Mouse (Mus musculus): Measurements from ENCODE around the gene Gm10273. TPM values are rescaled to one million over a fixed set of nuclear protein-coding genes. Genes with fewer than 3 reads are reported as not detected.

The Gm10273 gene
- polyA plus RNA-seq, 1 experiment, result not detected

DNA sequence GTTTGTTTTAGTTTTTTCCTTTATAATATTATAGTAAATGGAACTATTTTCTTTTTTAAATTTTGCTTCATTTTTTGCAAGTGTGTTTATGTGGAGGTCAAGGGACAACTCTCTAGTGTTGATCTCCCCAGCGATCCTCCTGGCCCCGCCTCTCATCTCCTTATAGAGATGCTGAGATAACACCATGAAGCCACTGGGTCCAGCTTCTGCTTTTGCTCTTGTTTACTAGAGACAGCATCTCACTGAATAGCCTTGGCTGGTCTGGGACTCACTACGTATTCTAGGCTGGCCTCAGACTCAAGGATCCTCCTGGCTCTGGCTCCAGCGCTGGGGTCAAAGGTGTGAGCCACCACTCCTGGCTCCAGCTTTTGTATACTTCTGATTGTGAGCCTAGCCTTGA lies 24.1 kb downstream of the Gm10273 start:
- WGBS, result 93% methylated on average over 4 of the region's 4 CpGs
- TF ChIP-seq CTCF (IDR thresholded peaks at IDR 0.05; ENCODE audit: insufficient read depth, low read depth, low read length), result no peak
- TF ChIP-seq POLR2A (IDR thresholded peaks at IDR 0.05; ENCODE audit: insufficient read depth, low read depth, low read length), result no peak
- Histone ChIP-seq H3K4me3 (ENCODE audit: insufficient read depth, low read depth, low read length) (no peak overlapping the region), H3K27ac (ENCODE audit: insufficient read depth, low read depth, low read length) (no peak overlapping the region), H3K4me1 (ENCODE audit: control insufficient read depth, insufficient read depth, low read length) (no peaks in the 10 kb centered on the region)

DNA sequence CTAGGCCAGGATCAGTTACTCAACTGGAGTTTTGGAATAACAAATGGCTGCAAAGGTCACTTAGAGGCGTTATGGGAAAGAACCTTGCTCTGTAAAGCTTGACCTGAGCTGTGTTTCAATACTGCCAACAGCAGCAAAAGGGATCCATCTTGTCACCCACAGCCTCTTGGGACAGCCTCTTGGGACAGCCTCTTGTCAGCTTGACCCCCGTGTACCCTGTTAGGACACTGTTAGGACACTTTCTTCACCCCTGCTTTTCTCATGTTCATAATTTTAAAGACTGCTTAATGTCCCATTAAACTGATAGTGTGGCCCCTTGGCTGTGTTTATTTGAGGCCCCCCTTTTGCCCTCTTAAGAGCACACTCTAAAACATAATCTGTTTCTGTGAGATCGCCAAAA lies 29.0 kb downstream of the Gm10273 start:
- peaks cover 2% of the 10 kb centered on the region for H3K4me1 ChIP-seq (ENCODE audit: control insufficient read depth, insufficient read depth, low read length)
- H3K4me3 ChIP-seq (ENCODE audit: insufficient read depth, low read depth, low read length), result no peak overlapping the region
- TF ChIP-seq CTCF (IDR thresholded peaks at IDR 0.05; ENCODE audit: insufficient read depth, low read depth, low read length) (no peak), POLR2A (IDR thresholded peaks at IDR 0.05; ENCODE audit: insufficient read depth, low read depth, low read length) (no peak)
- WGBS, result 89% methylated on average over 3 of the region's 3 CpGs
- no peak overlapping the region for H3K27ac ChIP-seq (ENCODE audit: insufficient read depth, low read depth, low read length)

DNA sequence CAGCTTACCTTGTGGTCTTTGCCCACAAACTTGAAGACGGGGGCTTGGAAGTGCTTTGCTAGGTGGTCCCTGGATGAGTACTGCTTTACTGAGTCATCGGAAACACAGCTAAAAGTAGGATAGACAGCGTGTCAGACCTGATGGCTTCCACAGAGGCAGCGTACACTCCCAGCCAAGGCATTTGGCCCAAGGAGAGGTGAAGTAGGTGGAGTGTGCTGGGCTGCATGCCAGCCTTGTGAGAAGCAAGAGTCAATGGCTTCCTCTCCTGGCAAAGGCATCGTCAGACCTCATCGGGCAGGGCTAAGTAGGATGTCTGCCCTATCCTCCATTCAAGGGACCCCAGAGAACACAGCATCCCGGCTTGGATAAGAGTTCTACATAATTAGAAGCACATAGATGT lies 29.9 kb downstream of the Gm10273 start:
- TF ChIP-seq CTCF (IDR thresholded peaks at IDR 0.05; ENCODE audit: insufficient read depth, low read depth, low read length) (no peak), POLR2A (IDR thresholded peaks at IDR 0.05; ENCODE audit: insufficient read depth, low read depth, low read length) (no peak)
- Histone ChIP-seq H3K4me3 (ENCODE audit: insufficient read depth, low read depth, low read length) (no peak overlapping the region), H3K27ac (ENCODE audit: insufficient read depth, low read depth, low read length) (no peak overlapping the region), H3K4me1 (ENCODE audit: control insufficient read depth, insufficient read depth, low read length) (peaks cover 5% of the 10 kb centered on the region)
- 61% methylated on average over 7 of the region's 7 CpGs for WGBS

DNA sequence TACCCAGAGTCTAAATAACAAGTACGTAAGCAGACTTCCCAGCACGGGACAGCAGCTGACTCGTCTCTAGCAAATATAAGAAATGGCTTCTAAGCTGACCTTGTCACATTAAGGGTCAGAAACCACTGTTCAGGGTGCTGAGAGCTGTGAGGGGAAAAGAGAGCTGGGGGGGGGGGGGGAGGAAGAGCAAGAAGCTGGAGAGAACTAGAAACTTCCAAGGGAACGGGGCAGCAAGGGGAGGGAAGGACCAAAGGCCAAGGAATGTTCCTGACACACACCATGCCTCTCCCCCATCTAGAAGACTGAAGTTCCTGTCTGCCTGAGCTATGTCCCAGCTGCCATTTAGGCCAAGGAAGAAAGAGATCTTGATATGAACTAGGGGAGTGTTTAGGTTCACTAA lies 30.9 kb downstream of the Gm10273 start:
- Histone ChIP-seq H3K27ac (ENCODE audit: insufficient read depth, low read depth, low read length) (no peak overlapping the region), H3K4me3 (ENCODE audit: insufficient read depth, low read depth, low read length) (no peak overlapping the region), H3K4me1 (ENCODE audit: control insufficient read depth, insufficient read depth, low read length) (peaks cover 8% of the 10 kb centered on the region)
- TF ChIP-seq POLR2A (IDR thresholded peaks at IDR 0.05; ENCODE audit: insufficient read depth, low read depth, low read length) (no peak), CTCF (IDR thresholded peaks at IDR 0.05; ENCODE audit: insufficient read depth, low read depth, low read length) (no peak)
- 96% methylated on average over 4 of the region's 4 CpGs for WGBS

DNA sequence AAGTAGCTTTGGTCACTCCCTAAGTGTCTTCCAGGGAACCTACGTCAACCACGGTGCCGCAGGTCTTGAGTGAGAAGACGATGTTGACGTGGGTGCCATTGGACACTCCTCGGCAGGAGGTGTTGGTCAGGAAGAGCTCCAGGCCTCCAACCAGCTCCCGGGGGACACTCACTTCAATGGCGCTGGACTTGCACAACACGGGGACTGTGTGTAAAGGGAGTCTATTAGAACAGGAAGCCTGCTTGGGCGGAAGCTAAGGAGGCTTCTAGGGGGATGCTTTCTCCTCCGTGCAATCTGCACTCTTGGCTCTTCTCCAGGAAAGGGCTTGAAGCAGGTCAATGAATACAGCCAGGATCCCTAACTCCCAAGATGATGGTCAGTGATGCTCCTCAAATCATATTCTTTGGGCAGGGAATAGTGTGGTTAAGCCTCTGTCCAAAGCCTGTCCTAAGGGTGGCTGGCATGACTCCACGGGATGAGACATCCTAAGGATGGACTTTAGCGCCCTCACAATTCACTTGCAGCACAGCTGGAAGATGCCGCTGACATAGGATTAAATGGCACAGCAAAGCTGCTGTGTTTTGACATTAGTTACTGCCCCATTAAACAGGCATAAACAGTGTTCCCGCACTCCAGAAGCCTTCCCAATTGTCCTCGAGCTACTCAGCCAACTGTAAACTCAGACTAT lies 34.2 kb downstream of the Gm10273 start:
- WGBS, result 73% methylated on average over 16 of the region's 16 CpGs
- Histone ChIP-seq H3K4me3 (ENCODE audit: insufficient read depth, low read depth, low read length) (no peak overlapping the region), H3K4me1 (ENCODE audit: control insufficient read depth, insufficient read depth, low read length) (peaks cover 8% of the 10 kb centered on the region), H3K27ac (ENCODE audit: insufficient read depth, low read depth, low read length) (no peak overlapping the region)
- TF ChIP-seq POLR2A (IDR thresholded peaks at IDR 0.05; ENCODE audit: insufficient read depth, low read depth, low read length) (no peak), CTCF (IDR thresholded peaks at IDR 0.05; ENCODE audit: insufficient read depth, low read depth, low read length) (no peak)

DNA sequence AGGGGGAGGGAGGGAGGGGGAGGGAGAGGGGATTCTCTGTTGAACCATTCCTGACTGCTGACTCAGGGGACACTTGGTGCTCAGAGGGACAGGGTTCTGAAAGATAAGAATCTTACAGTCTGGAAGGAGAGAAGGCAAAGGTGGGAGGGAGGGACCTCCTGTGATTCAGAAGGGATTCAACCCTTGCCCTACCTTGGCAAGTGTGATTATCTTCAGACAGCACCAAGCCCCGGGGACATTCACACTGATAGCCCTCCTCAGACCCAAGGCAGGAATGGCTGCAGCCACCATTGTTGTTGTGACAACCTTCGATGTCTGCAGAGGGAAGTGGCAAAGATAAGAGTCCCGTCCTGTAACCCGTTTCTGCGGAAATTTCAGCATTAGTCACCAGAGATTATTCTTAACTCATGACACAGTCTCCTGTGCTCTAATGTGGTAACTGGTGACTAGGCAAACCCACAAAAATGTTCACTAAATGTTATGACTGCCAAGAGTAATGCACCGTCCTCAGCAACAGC lies 35.3 kb downstream of the Gm10273 start:
- H3K4me3 ChIP-seq (ENCODE audit: insufficient read depth, low read depth, low read length), result 0 out of 2 replicates have a peak overlapping the region, but pooled peaks have one; percentile 2
- TF ChIP-seq POLR2A (IDR thresholded peaks at IDR 0.05; ENCODE audit: insufficient read depth, low read depth, low read length) (no peak), CTCF (IDR thresholded peaks at IDR 0.05; ENCODE audit: insufficient read depth, low read depth, low read length) (no peak)
- 40% methylated on average over 6 of the region's 6 CpGs for WGBS
- peaks cover 8% of the 10 kb centered on the region for H3K4me1 ChIP-seq (ENCODE audit: control insufficient read depth, insufficient read depth, low read length)
- peak overlapping the region; percentile 27; the same call in 1 of the 2 replicates for H3K27ac ChIP-seq (ENCODE audit: insufficient read depth, low read depth, low read length)

DNA sequence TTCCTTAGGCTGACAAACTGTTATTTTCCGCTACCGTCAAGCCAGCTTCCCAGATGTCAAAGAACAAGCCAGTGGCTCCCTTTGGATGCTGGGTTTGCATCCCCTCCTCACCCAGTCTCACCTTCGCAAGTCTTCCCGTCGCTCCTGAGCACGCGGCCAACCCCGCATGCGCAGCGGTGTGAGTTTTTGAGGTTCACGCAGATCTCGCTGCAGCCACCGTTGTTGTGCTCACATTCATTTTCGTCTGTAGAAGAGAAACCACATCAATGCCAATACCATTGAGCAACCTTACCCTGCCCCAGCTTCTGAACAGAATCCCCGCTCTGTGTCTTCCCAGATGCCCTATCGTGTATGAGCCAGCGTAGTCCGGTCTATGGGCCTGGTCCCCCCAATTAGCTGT lies 40.3 kb downstream of the Gm10273 start:
- H3K4me1 ChIP-seq (ENCODE audit: control insufficient read depth, insufficient read depth, low read length), result peaks cover 1% of the 10 kb centered on the region
- H3K27ac ChIP-seq (ENCODE audit: insufficient read depth, low read depth, low read length), result no peak overlapping the region
- no peak for TF ChIP-seq POLR2A (IDR thresholded peaks at IDR 0.05; ENCODE audit: insufficient read depth, low read depth, low read length)
- no peak for TF ChIP-seq CTCF (IDR thresholded peaks at IDR 0.05; ENCODE audit: insufficient read depth, low read depth, low read length)
- 96% methylated on average over 18 of the region's 18 CpGs for WGBS
- no peak overlapping the region for H3K4me3 ChIP-seq (ENCODE audit: insufficient read depth, low read depth, low read length)

DNA sequence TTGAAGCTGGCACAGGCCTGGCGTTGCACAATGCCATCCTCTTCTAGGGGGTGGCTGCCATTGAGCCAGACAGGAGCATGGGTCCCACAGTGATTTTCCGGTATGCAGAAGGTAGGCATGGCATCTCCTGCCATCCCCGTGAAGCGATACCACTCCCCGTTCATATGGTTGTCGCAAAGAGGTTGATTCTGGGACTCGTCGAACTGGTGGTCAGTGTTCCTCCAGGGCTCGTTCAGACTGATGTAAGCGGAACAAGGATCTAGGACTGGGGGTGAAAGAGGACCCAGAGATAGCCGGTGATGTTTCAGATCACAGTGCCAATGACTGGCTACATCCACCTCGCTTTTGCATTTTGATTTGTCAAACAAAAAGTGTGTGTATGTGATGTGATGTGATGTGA lies 43.2 kb downstream of the Gm10273 start:
- TF ChIP-seq CTCF (IDR thresholded peaks at IDR 0.05; ENCODE audit: insufficient read depth, low read depth, low read length), result no peak
- TF ChIP-seq POLR2A (IDR thresholded peaks at IDR 0.05; ENCODE audit: insufficient read depth, low read depth, low read length), result no peak
- H3K4me1 ChIP-seq (ENCODE audit: control insufficient read depth, insufficient read depth, low read length), result no peaks in the 10 kb centered on the region
- H3K27ac ChIP-seq (ENCODE audit: insufficient read depth, low read depth, low read length), result no peak overlapping the region
- no peak overlapping the region for H3K4me3 ChIP-seq (ENCODE audit: insufficient read depth, low read depth, low read length)
- 95% methylated on average over 12 of the region's 12 CpGs for WGBS

DNA sequence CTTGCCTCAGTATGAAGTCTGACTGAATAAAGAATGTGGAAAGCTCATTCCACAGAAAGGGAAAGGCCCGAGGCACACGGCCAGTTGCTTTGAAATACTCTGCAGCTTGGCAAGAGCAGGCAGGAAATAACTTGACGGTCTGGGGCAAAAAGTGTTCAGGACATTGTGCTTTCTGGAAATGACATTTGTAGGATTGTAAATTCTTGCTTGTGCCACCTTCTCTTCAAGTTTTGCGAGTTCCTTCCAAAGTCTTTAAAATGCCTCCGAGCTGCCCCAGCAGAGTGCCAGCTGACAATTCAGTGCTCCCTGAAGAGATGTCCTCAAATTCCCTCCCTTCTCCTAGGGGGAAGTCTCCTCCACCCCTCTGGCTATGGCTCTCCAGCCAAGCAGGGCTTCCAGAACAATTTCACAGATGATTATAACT lies 44.1 kb downstream of the Gm10273 start:
- TF ChIP-seq CTCF (IDR thresholded peaks at IDR 0.05; ENCODE audit: insufficient read depth, low read depth, low read length) (no peak), POLR2A (IDR thresholded peaks at IDR 0.05; ENCODE audit: insufficient read depth, low read depth, low read length) (no peak)
- Histone ChIP-seq H3K4me3 (ENCODE audit: insufficient read depth, low read depth, low read length) (no peak overlapping the region), H3K4me1 (ENCODE audit: control insufficient read depth, insufficient read depth, low read length) (no peaks in the 10 kb centered on the region), H3K27ac (ENCODE audit: insufficient read depth, low read depth, low read length) (no peak overlapping the region)
- 56% methylated on average over 5 of the region's 5 CpGs for WGBS
